In the genomic region with DNA sequence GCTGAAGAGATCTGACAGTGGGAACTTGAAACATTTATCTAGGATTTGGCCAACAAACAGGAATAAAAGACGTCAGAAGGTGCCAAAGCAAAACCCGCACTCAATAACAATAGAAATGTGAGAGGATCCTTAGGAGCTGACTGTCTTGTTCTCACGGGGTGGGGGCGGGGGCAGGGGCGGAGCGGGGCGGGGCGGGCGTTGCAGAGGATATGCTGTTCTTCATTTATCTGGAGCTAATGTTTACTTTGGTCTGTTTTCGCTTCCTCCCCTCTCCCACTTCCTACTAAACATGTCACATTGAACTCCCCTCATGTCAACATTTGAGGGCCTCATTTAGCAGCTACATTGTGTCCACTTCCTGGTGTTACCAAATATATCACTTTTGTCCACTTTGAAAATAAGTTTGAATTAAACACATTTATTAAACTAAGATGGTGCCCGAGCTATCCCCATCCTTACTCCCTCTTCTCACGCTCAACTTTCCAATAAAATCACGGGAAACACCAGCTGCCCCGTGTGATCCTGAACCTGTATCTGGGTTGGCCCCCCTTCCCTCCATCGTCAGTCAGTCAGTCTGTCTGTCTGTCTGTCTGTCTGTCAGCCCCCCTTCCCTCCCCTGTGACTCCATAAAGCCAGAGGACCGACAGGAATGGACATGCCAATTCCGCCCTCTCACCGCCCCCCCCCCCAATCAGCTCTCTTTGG, we compare ENCODE assay signal across 9 mouse cellular contexts. TPM values are rescaled to one million over a fixed set of nuclear protein-coding genes. Genes with fewer than 3 reads are reported as not detected.
A peak's percentile ranks its signal among the peaks of the same experiment; 100 is the strongest.
DNase-seq lines count a peak whose midpoint lies in the region; ATAC-seq and TF ChIP-seq lines count a peak whose summit lies in the region.
"Had no signal": no experiment of that assay in that cellular context is flagged by ENCODE, and none has a peak within 500 bp of the region (broad histone marks: within the 10 kb centered on the region; RNA-seq: fewer than 3 reads in every experiment).

No protein-coding gene starts in this region.

- ATAC-seq in megakaryocyte progenitor cell, adult 5-6 weeks (replicated peaks; ENCODE audit: poor library complexity): peak; percentile 82
- ATAC-seq in midbrain, postnatal 0 days (ENCODE audit: low FRiP score): no peak

- TF ChIP-seq CTCF in midbrain, postnatal 0 days (IDR thresholded peaks at IDR 0.05): no peak

- H3K4me2 ChIP-seq in midbrain, postnatal 0 days (ENCODE audit: low read depth, low read length, poor library complexity, severe bottlenecking): no peak overlapping the region

- peak overlapping the region; percentile 29; the same call in 1 of the 2 replicates for H3K4me3 ChIP-seq in heart, embryonic 10.5 days
- H3K4me3 ChIP-seq in midbrain, postnatal 0 days (ENCODE audit: low read depth, low read length): no peak overlapping the region

- 41% methylated on average over 18 of the region's 18 CpGs for WGBS in heart, embryonic 10.5 days
- WGBS in midbrain, postnatal 0 days: 49% methylated on average over 18 of the region's 18 CpGs

- H3K4me1 ChIP-seq in heart, embryonic 10.5 days: peaks cover 10% of the 10 kb centered on the region; the same call in 1 of the 2 replicates
- H3K4me1 ChIP-seq in midbrain, postnatal 0 days (ENCODE audit: insufficient read depth, low read length): no peaks in the 10 kb centered on the region

- no peaks in the 10 kb centered on the region for H3K27me3 ChIP-seq in heart, embryonic 10.5 days (ENCODE audit: insufficient read depth, poor library complexity, severe bottlenecking)
- no peaks in the 10 kb centered on the region for H3K27me3 ChIP-seq in midbrain, postnatal 0 days (ENCODE audit: insufficient read depth, low read length)
- H3K27me3 ChIP-seq: CH12.LX had no signal

- no peaks in the 10 kb centered on the region for H3K9me3 ChIP-seq in heart, embryonic 10.5 days
- H3K9me3 ChIP-seq in midbrain, postnatal 0 days (ENCODE audit: low read length): no peaks in the 10 kb centered on the region

- H3K9ac ChIP-seq in midbrain, postnatal 0 days (replicated peaks; ENCODE audit: low read length, poor library complexity, severe bottlenecking): no peak overlapping the region

- H3K27ac ChIP-seq in heart, embryonic 10.5 days: peak overlapping the region; percentile 64; the same call in 1 of the 2 replicates
- H3K27ac ChIP-seq in midbrain, postnatal 0 days (ENCODE audit: low read depth, low read length): no peak overlapping the region

- H3K36me3 ChIP-seq in heart, embryonic 10.5 days: no peaks in the 10 kb centered on the region
- H3K36me3 ChIP-seq in midbrain, postnatal 0 days (ENCODE audit: insufficient read depth, low read length): no peaks in the 10 kb centered on the region

- peak; percentile 97 for DNase-seq in heart, adult 11 months
- DNase-seq in heart, postnatal 4 days: no peak
- no peak for DNase-seq in heart, embryonic 10.5 days (ENCODE audit: low spot score)
- DNase-seq in kidney, postnatal 14 days: peak; percentile 67
- DNase-seq in B cell, adult 2 months: no peak
- no peak for DNase-seq in urinary bladder, postnatal 14 days (ENCODE audit: low spot score)
- no peak for DNase-seq in midbrain, postnatal 0 days (ENCODE audit: low spot score)

RNA-seq across cellular contexts. Expression of a gene that starts 47.9 kb away (rescaled TPM):
- total RNA-seq in heart, postnatal 4 days (2021): 10 to 100 TPM; 76.6 to 87.1 TPM
- 8.0 and 8.8 TPM in 2 replicates for polyA plus RNA-seq in heart, embryonic 10.5 days (2016; fragmentation: Nextera tagmentation; extraction: Ambion mirVana)
- 0.02 TPM in 1 of 2 replicates, not detected in the other for total RNA-seq in megakaryocyte progenitor cell, adult 5-6 weeks (2015)
- not detected in 2 replicates for total RNA-seq in megakaryocyte progenitor cell, adult 5-6 weeks (2017)
- total RNA-seq in midbrain, postnatal 0 days (2014; rRNA removed): 2.5 and 5.2 TPM in 2 replicates
- polyA plus RNA-seq in midbrain, postnatal 0 days (2015; fragmentation: Nextera tagmentation; extraction: Ambion mirVana): 0.76 and 1.2 TPM in 2 replicates

Comparison
In these comparisons a context has a peak if more than half of its experiments do, and no peak if none do; other contexts are left out.
1. DNase-seq: peak in heart, adult 11 months (single experiment) and kidney, postnatal 14 days (single experiment); none in heart, postnatal 4 days (single experiment), heart, embryonic 10.5 days (single experiment), B cell, adult 2 months (0 of 2), urinary bladder, postnatal 14 days (single experiment) and midbrain, postnatal 0 days (single experiment).
2. RNA of a gene that starts 47.9 kb away (total RNA-seq): 76.6 to 87.1 TPM in heart, postnatal 4 days; 2.5 to 5.2 TPM in midbrain, postnatal 0 days and 0.02 TPM in megakaryocyte progenitor cell, adult 5-6 weeks; every median in the first group is over 10 times any median in the second.